Mouse (Mus musculus): ENCODE data around the gene A830005F24Rik. TPM values are rescaled to one million over a fixed set of nuclear protein-coding genes. Genes with fewer than 3 reads are reported as not detected.

Gene A830005F24Rik
- polyA plus RNA-seq, 1 experiment = 1.5 TPM

DNA sequence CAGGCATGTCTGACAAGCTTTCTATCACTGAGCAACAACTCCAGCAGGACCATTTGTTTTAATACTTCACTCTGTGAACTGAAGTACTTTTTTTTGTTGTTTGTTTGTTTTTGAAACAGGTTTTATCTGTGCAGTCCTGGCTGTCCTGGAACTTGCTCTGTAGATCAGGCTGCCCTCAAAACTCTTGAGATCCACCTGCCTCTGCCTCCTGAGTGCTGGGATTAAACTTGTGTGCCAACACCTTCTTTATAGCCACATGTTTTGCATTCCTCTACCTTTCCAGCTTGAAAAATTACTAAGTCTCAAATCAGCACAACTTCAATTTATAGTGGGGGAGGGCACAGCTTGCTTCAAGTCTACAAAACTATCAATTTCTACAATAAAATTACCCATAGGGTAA, 31.0 kb downstream of the A830005F24Rik start:
- DNase-seq (ENCODE audit: extremely low spot score in 1 of 2, low spot score in 1 of 2) = no peak

DNA sequence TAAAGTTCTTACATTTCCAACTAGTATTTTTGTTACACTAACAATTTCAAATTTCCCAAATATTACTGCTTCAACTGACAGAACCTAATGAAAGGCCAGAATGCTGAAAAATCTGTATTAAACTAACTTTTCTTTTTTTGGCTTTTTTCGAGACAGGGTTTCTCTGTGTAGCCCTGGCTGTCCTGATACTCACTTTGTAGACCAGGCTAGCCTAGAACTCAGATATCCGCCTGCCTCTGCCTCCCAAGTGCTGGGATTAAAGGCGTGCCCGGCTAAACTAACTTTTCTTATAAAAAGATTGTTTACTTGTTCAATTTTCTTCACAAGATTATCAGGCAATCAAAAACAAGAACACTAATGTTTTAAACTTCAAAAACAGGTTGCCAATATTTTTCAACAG, 31.5 kb downstream of the A830005F24Rik start:
- DNase-seq (ENCODE audit: extremely low spot score in 1 of 2, low spot score in 1 of 2) = no peak

- peak; percentile 91 to 96 for DNase-seq (ENCODE audit: extremely low spot score in 1 of 2, low spot score in 1 of 2)
Observed at GRCm38 (mm10) chr13:48545476-48546281, 32.3 kb downstream of the A830005F24Rik start.

- peak; percentile 99 for DNase-seq (ENCODE audit: extremely low spot score in 1 of 2, low spot score in 1 of 2)
Observed at GRCm38 (mm10) chr13:48546330-48546917, 33.1 kb downstream of the A830005F24Rik start.

GRCm38 (mm10) chr13:48547623-48548022, 34.3 kb downstream of the A830005F24Rik start:
- no peak for DNase-seq (ENCODE audit: extremely low spot score in 1 of 2, low spot score in 1 of 2)

DNA sequence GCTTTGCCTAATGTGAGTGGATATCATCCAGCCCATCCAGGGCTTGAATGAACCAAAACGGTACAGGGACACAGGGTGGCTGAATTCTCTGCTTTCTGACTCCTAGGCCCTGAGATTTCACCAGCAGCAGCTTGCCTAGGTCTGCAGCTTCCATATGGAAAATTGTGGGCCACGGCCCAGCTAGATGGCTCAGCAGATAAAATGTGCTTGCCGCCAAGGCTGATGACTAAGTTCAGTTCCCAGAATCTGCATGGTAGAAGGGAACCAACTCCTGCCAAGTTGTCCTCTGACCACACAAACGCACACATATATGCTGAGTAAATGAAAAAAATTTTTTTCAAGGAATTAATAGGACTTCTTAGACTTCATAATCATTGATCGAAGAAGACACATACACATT, 34.9 kb downstream of the A830005F24Rik start:
- no peak for DNase-seq (ENCODE audit: extremely low spot score in 1 of 2, low spot score in 1 of 2)

GRCm38 (mm10) chr13:48552181-48553090, 39.1 kb downstream of the A830005F24Rik start:
- peak; percentile 88 to 95 for DNase-seq (ENCODE audit: extremely low spot score in 1 of 2, low spot score in 1 of 2)

GRCm38 (mm10) chr13:48553511-48553910, 40.1 kb downstream of the A830005F24Rik start:
- DNase-seq (ENCODE audit: extremely low spot score in 1 of 2, low spot score in 1 of 2) = no peak

DNA sequence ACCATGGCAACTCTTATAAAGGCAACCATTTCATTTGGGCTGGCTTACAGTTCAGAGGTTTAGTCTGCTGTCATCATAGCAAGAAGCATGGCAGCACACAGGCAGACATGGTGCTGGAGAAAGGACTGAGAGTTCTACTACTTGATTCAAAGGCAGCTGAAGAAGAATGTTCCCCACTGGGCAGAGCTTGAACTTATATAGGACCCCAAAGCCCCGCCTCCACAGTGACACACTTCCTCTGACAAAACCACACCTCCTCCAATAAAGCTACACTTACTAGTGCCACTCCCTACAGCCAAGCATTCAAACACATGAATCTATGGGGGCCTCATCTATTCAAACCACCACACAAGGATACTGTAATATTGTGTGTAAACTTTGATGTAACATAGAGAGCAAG, 41.2 kb downstream of the A830005F24Rik start:
- no peak for DNase-seq (ENCODE audit: extremely low spot score in 1 of 2, low spot score in 1 of 2)

DNA sequence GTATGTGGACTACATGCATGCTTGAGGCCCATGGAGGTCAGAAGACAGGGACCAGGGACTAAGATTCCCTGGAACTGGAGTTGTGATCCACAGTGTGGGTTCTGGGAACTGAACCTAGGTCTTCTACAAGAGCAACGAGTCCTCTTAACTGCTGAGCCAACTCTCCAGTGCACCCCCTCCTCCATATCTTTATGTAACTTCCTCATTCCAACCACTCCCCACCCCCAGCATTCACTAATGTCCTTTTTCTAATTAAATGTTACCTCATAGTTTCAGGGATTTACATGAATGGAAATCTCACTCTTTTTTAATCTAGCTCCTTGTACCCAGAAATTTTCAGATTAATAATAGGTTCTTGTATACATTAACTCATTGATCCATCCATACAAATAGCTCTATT, 42.6 kb downstream of the A830005F24Rik start:
- DNase-seq (ENCODE audit: extremely low spot score in 1 of 2, low spot score in 1 of 2) = no peak

GRCm38 (mm10) chr13:48561481-48561880, 48.1 kb downstream of the A830005F24Rik start:
- no peak for DNase-seq (ENCODE audit: extremely low spot score in 1 of 2, low spot score in 1 of 2)

- no peak for DNase-seq (ENCODE audit: extremely low spot score in 1 of 2, low spot score in 1 of 2)
Observed at GRCm38 (mm10) chr13:48562336-48562735, 49.0 kb downstream of the A830005F24Rik start.

Other genes with a start within 250 kb of the A830005F24Rik start
- gene Zfp169, start 119 bp upstream of the A830005F24Rik start, polyA plus RNA-seq (2012; rRNA removed) = 12.0 and 13.3 TPM in 2 replicates
- 24.0 and 24.8 TPM in 2 replicates for gene Ptpdc1, start 112.1 kb downstream of the A830005F24Rik start, polyA plus RNA-seq (2012; rRNA removed)
- gene Barx1, start 149.4 kb downstream of the A830005F24Rik start, polyA plus RNA-seq (2012; rRNA removed) = not detected in 2 replicates

Data from frontal cortex, adult 2 months (tissue).